Mouse (Mus musculus) limb, embryonic 11.5 days (tissue): Measurements from ENCODE around the gene Hbb-bh1. TPM values are rescaled to one million over a fixed set of nuclear protein-coding genes. Genes with fewer than 3 reads are reported as not detected.
"Not testable (repeated sequence)": the region's sequence is repeated elsewhere in the genome, so short reads cannot be mapped to it uniquely, and the experiment has no call there.

Experiments
- ATAC-seq: fragments of 200-750 bp; cut with Nextera tagmentation; 2 replicates; pipeline ENCODE4 v1.8.0; 2017; ENCODE audit warnings: low read depth; ENCODE audit not compliant: insufficient number of reproducible peaks, low FRiP score, low TSS enrichment
- DNase-seq: peaks from one replicate; pipeline ENCODE4 v3.0.0-alpha.2; 2015; ENCODE audit warnings: low spot score
- H3K27ac ChIP-seq: fragments of 300-500 bp; sonication (generic); replicated peaks from 2 replicates; pipeline ENCODE4 v1.5.1; 2014; ENCODE audit warnings: low read depth, mild to moderate bottlenecking, low read length
- H3K27me3 ChIP-seq: fragments of 300-500 bp; sonication (generic); 2 replicates; pipeline ENCODE4 v1.6.1; 2014; ENCODE audit warnings: mild to moderate bottlenecking, low read length, mixed read lengths; ENCODE audit not compliant: control insufficient read depth, insufficient read depth
- H3K36me3 ChIP-seq: fragments of 300-500 bp; sonication (generic); 2 replicates; pipeline ENCODE4 v1.6.1; 2014; ENCODE audit warnings: mild to moderate bottlenecking, low read length, moderate library complexity, mixed read lengths; ENCODE audit not compliant: control insufficient read depth, insufficient read depth
- H3K4me1 ChIP-seq: fragments of 300-500 bp; sonication (generic); 2 replicates; pipeline ENCODE4 v1.6.1; 2014; ENCODE audit warnings: low read length, mixed read lengths; ENCODE audit not compliant: control insufficient read depth, insufficient read depth
- H3K4me2 ChIP-seq: fragments of 300-500 bp; sonication (generic); 2 replicates; pipeline ENCODE4 v1.6.1; 2014; ENCODE audit warnings: low read depth, mild to moderate bottlenecking, moderate library complexity; ENCODE audit not compliant: severe bottlenecking
- H3K4me3 ChIP-seq: fragments of 300-500 bp; sonication (generic); 2 replicates; pipeline ENCODE4 v1.5.1; 2014; ENCODE audit warnings: low read depth, low read length
- H3K9ac ChIP-seq: fragments of 300-500 bp; sonication (generic); 2 replicates; pipeline ENCODE4 v1.6.1; 2014; ENCODE audit warnings: mild to moderate bottlenecking, low read length
- H3K9me3 ChIP-seq: fragments of 300-500 bp; sonication (generic); 2 replicates; pipeline ENCODE4 v1.6.1; 2016; ENCODE audit warnings: low read length; ENCODE audit not compliant: control insufficient read depth
- WGBS: fragments of 180-500 bp; shearing (Covaris S2); extraction: QIAGEN DNeasy Blood & Tissue Kit; methylation state at CpG from one replicate; pipeline ENCODE4 v1.1.7; 2014; 5-methylcytosine and 5-hydroxymethylcytosine counted together
- polyA plus RNA-seq: library from polyadenylated mRNA; unstranded; fragments of >200 nt; fragmentation: Nextera tagmentation; extraction: Ambion mirVana; gene quantifications from 2 replicates; pipeline ENCODE4 v1.2.1, GENCODE M21; 2014

Hbb-bh1 gene
- polyA plus RNA-seq, 1 experiment from 2014 or later, result 1,831 TPM

DNA sequence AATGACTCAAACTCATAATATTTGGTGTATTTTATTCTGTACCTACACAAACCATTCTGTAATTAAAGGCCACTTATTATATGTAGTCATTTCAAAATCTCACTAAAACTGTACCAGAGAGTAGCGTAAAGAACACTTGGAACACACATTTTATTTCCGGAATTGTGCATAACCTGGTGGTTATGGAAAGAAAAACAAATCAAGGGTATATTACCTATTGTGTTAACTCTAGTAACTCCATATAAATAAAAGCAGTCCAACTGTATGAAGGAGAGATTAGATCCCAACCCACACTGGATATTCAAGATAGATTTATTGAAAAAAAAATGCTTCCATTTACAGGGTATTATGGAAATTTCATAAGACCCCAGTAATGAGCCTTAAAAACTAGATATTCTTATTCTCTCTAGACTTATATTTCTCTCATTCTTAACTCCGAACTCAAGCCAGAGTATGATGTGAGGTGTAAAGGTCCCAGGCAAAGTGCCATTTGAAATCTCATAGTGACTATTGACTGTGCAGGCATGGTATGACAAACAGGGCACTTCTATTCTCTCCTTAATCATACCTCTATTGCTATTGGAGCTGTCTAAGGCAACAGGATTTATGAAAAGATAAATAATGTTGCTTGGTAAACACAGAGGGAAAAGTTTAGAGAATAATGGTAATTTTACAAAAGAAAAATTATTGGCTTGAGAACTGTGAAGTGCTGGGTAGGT is 17.3 kb downstream of the Hbb-bh1 start:
- Histone ChIP-seq H3K27me3 (no peaks in the 10 kb centered on the region), H3K9ac (no peak overlapping the region), H3K36me3 (no peaks in the 10 kb centered on the region), H3K4me2 (no peak overlapping the region), H3K9me3 (no peaks in the 10 kb centered on the region), H3K27ac (no peak overlapping the region), H3K4me1 (no peaks in the 10 kb centered on the region), H3K4me3 (no peak overlapping the region)
- ATAC-seq (no peak), DNase-seq (no peak)
- 93% methylated on average over 3 of the region's 3 CpGs for WGBS

- Histone ChIP-seq H3K27ac (no peak overlapping the region), H3K9me3 (no peaks in the 10 kb centered on the region), H3K9ac (no peak overlapping the region), H3K27me3 (no peaks in the 10 kb centered on the region), H3K4me1 (no peaks in the 10 kb centered on the region), H3K4me3 (no peak overlapping the region), H3K4me2 (no peak overlapping the region), H3K36me3 (no peaks in the 10 kb centered on the region)
- no peak for ATAC-seq
- WGBS, result 90% methylated on average over 2 of the region's 2 CpGs
- DNase-seq, result no peak
Measured at GRCm38 (mm10) chr7:103824597-103824996, 18.4 kb downstream of the Hbb-bh1 start.

DNA sequence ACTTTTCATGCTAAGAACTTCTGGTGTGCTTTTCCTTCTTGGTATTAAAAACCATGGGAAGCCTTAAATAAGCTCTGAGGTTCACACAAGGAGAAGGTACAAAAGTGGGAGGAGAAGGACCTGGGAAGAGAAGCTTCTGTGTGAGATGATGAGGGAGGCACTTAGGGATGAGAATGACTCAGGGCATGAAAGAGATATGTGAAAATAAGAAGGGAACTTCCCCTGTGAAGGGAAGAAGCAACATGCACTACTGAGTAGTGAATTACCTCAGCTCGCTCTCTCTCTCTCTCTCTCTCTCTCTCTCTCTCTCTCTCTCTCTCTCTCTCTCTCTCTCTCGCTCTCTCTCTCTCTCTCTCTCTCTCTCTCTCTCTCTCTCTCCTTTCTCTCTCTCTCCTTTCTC is 27.9 kb downstream of the Hbb-bh1 start:
- not testable (repeated sequence) for H3K36me3 ChIP-seq, H3K4me2 ChIP-seq, H3K9ac ChIP-seq, ATAC-seq, H3K9me3 ChIP-seq, H3K4me1 ChIP-seq, H3K4me3 ChIP-seq, H3K27ac ChIP-seq, DNase-seq, H3K27me3 ChIP-seq
- WGBS, result 83% methylated on average over 1 of the region's 2 CpGs

DNA sequence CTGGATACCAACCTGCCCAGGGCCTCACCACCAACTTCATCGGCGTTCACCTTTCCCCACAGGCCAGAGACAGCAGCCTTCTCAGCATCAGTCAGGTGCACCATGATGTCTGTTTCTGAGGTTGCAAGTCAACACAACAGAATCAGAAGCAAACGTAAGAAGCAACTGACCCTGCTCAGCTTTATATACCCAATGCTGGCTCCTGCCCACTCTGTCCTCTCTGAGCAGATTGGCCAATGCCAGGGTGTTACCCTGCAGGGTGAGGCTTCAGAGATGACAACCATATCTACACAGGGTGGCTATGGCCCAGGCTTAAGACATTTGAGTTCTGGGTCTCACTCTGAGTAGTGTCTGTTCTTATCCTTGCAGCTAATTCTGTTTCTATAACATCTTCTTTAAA is 29.2 kb downstream of the Hbb-bh1 start, which contains the start of gene Hbb-bt:
Gene Hbb-bt, minus strand, starts transcription at position 231 of the 400 bp plus-strand sequence.
- Histone ChIP-seq H3K4me2 (no peak within 1 kb of the TSS), H3K27me3 (no peaks in the 10 kb centered on the region), H3K4me3 (no peak within 1 kb of the TSS), H3K9ac (no peak within 1 kb of the TSS), H3K36me3 (no peaks in the 10 kb centered on the region), H3K27ac (no peak within 1 kb of the TSS), H3K4me1 (no peaks in the 10 kb centered on the region), H3K9me3 (no peaks in the 10 kb centered on the region)
- ATAC-seq, result no peak
- WGBS, result 94% methylated on average over 3 of the region's 3 CpGs
- no peak for DNase-seq

GRCm38 (mm10) chr7:103813152-103813551 is 29.8 kb downstream of the Hbb-bh1 start:
- not testable (repeated sequence) for DNase-seq, H3K4me2 ChIP-seq, H3K9ac ChIP-seq, H3K9me3 ChIP-seq, H3K27ac ChIP-seq, ATAC-seq, H3K4me3 ChIP-seq, H3K27me3 ChIP-seq, H3K4me1 ChIP-seq, H3K36me3 ChIP-seq
- WGBS, result no CpG with 5 or more reads among the region's 3 CpGs

DNA sequence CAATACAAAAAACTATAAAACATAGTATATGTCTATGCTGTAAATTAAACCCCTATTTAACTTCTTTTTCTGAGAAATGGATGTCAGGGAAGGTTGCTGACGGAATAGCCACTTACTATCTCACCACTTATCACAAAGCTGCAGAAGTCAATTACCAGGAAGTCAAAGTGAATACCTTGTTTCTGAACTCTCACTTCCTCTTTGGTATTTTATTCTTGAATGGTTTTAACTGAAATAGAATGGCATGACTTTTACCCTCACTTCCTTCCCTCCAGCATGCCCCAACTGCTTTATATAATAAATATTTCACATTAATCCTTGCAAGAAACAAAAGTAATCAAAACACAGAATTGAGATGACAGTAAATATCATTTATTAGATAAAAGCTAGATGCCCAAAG is 30.8 kb downstream of the Hbb-bh1 start:
- Histone ChIP-seq H3K4me2 (no peak overlapping the region), H3K4me3 (no peak overlapping the region), H3K27me3 (no peaks in the 10 kb centered on the region), H3K4me1 (no peaks in the 10 kb centered on the region), H3K27ac (no peak overlapping the region), H3K36me3 (no peaks in the 10 kb centered on the region), H3K9ac (no peak overlapping the region), H3K9me3 (no peaks in the 10 kb centered on the region)
- WGBS, result 78% methylated on average over 1 of the region's 1 CpGs
- no peak for DNase-seq
- no peak for ATAC-seq

- H3K36me3 ChIP-seq, result no peaks in the 10 kb centered on the region
- no peak for DNase-seq
- WGBS, result 85% methylated on average over 1 of the region's 1 CpGs
Measured at GRCm38 (mm10) chr7:103811223-103811845, 31.6 kb downstream of the Hbb-bh1 start.

GRCm38 (mm10) chr7:103810746-103811145 is 32.2 kb downstream of the Hbb-bh1 start:
- H3K4me3 ChIP-seq, result no peak overlapping the region
- H3K4me1 ChIP-seq, result no peaks in the 10 kb centered on the region
- ATAC-seq, result no peak
- no peak overlapping the region for H3K9ac ChIP-seq
- no peak overlapping the region for H3K27ac ChIP-seq
- no peaks in the 10 kb centered on the region for H3K36me3 ChIP-seq
- whole genome bisulfite sequencing, result 82% methylated on average over 3 of the region's 3 CpGs
- no peak for DNase-seq
- no peak overlapping the region for H3K4me2 ChIP-seq
- H3K9me3 ChIP-seq, result no peaks in the 10 kb centered on the region
- H3K27me3 ChIP-seq, result no peaks in the 10 kb centered on the region

More at GRCm38 (mm10) chr7:103811223-103811845, 31.6 kb downstream of the Hbb-bh1 start:
- no peak overlapping the region for H3K4me2 ChIP-seq
- no peaks in the 10 kb centered on the region for H3K9me3 ChIP-seq
- no peak overlapping the region for H3K27ac ChIP-seq
- no peaks in the 10 kb centered on the region for H3K27me3 ChIP-seq
- ATAC-seq, result no peak
- no peak overlapping the region for H3K9ac ChIP-seq
- H3K4me3 ChIP-seq, result no peak overlapping the region
- H3K4me1 ChIP-seq, result no peaks in the 10 kb centered on the region
